Mouse (Mus musculus): ENCODE results near the gene Hnf1b. TPM values are rescaled to one million over a fixed set of nuclear protein-coding genes. Genes with fewer than 3 reads are reported as not detected.

The Hnf1b gene
- polyA plus RNA-seq (2021; fragmentation: Nextera tagmentation), result 0.78 and 1.0 TPM in 2 replicates
- long read RNA-seq, experiment 1, result 0 reads
- long read RNA-seq, experiment 2, partial matches to known transcripts, result 2 of 3 reads
- long read RNA-seq, experiment 2, other reads (novel, unspliced or antisense), result 0 of 3 reads

GRCm38 (mm10) chr11:83849529-83850335, at the start of gene Hnf1b:
TSS of gene Hnf1b (plus strand) at chr11:83850063.

GRCm38 (mm10) chr11:83941950-83942840, 92.3 kb downstream of the Hnf1b start, which contains the start of gene Ddx52:
TSS of gene Ddx52 (plus strand) at chr11:83942062.

Other genes with a start within 250 kb of the Hnf1b start
- not detected in 2 replicates for gene Rpl9-ps1, start 204.4 kb upstream of the Hnf1b start, polyA plus RNA-seq (2021; fragmentation: Nextera tagmentation)
- 1.1 and 1.3 TPM in 2 replicates for gene Ccl3, start 200.7 kb upstream of the Hnf1b start, polyA plus RNA-seq (2021; fragmentation: Nextera tagmentation)
- 1.2 and 1.3 TPM in 2 replicates for gene Ccl4, start 187.5 kb upstream of the Hnf1b start, polyA plus RNA-seq (2021; fragmentation: Nextera tagmentation)
- gene Wfdc17, start 146.1 kb upstream of the Hnf1b start, polyA plus RNA-seq (2021; fragmentation: Nextera tagmentation), result 1.8 and 2.6 TPM in 2 replicates
- gene Wfdc18, start 141.0 kb upstream of the Hnf1b start, polyA plus RNA-seq (2021; fragmentation: Nextera tagmentation), result 7.8 and 8.6 TPM in 2 replicates
- gene Wfdc21, start 103.1 kb upstream of the Hnf1b start, polyA plus RNA-seq (2021; fragmentation: Nextera tagmentation), result not detected in 2 replicates
- gene Heatr6, start 96.4 kb upstream of the Hnf1b start, polyA plus RNA-seq (2021; fragmentation: Nextera tagmentation), result 6.9 and 7.2 TPM in 2 replicates
- gene Ddx52, start 92.0 kb downstream of the Hnf1b start, polyA plus RNA-seq (2021; fragmentation: Nextera tagmentation), result 10.5 and 10.9 TPM in 2 replicates
- 5.9 and 7.0 TPM in 2 replicates for gene Synrg, start 114.4 kb downstream of the Hnf1b start, polyA plus RNA-seq (2021; fragmentation: Nextera tagmentation)
- gene Dusp14, start 219.2 kb downstream of the Hnf1b start, polyA plus RNA-seq (2021; fragmentation: Nextera tagmentation), result 43.0 and 52.2 TPM in 2 replicates

Data from layer of hippocampus, adult 6 months (tissue).